Mouse (Mus musculus): ENCODE measurements around the gene Slc39a13.
"Not testable (repeated sequence)": the region's sequence is repeated elsewhere in the genome, so short reads cannot be mapped to it uniquely, and the experiment has no call there.

Gene Slc39a13

GRCm38 (mm10) chr2:91070076-91070800, at the start of gene Slc39a13:
Slc39a13 (minus strand) TSS chr2:91070417.
- DNase-seq = peak; percentile 97

GRCm38 (mm10) chr2:91119551-91119950, 49.3 kb upstream of the Slc39a13 start:
- peak; percentile 95 for DNase-seq

- peak; percentile 78 for DNase-seq
Observed at GRCm38 (mm10) chr2:91119061-91119460, 48.8 kb upstream of the Slc39a13 start.

- DNase-seq = no peak
Observed at GRCm38 (mm10) chr2:91118647-91119046, 48.4 kb upstream of the Slc39a13 start.

- DNase-seq = no peak
Observed at GRCm38 (mm10) chr2:91117585-91118275, 47.5 kb upstream of the Slc39a13 start, which contains the start of gene Mybpc3. Mybpc3 (plus strand) TSS chr2:91118144.

- DNase-seq = no peak
Observed at GRCm38 (mm10) chr2:91116842-91117241, 46.6 kb upstream of the Slc39a13 start.

- no peak for DNase-seq
Observed at GRCm38 (mm10) chr2:91115578-91115970, 45.4 kb upstream of the Slc39a13 start.

GRCm38 (mm10) chr2:91114781-91115577, 44.8 kb upstream of the Slc39a13 start:
- peak; percentile 100 for DNase-seq

GRCm38 (mm10) chr2:91113852-91114251, 43.6 kb upstream of the Slc39a13 start:
- no peak for DNase-seq

- no peak for DNase-seq
Observed at GRCm38 (mm10) chr2:91113334-91113733, 43.1 kb upstream of the Slc39a13 start.

- no peak for DNase-seq
Observed at GRCm38 (mm10) chr2:91112491-91112890, 42.3 kb upstream of the Slc39a13 start.

GRCm38 (mm10) chr2:91111832-91112231, 41.6 kb upstream of the Slc39a13 start:
- not testable (repeated sequence) for DNase-seq

GRCm38 (mm10) chr2:91110429-91110828, 40.2 kb upstream of the Slc39a13 start:
- no peak for DNase-seq

- DNase-seq = no peak
Observed at GRCm38 (mm10) chr2:91109807-91110385, 39.7 kb upstream of the Slc39a13 start.

- DNase-seq = no peak
Observed at GRCm38 (mm10) chr2:91109241-91109640, 39.0 kb upstream of the Slc39a13 start.

GRCm38 (mm10) chr2:91108156-91108555, 37.9 kb upstream of the Slc39a13 start:
- no peak for DNase-seq

GRCm38 (mm10) chr2:91101124-91101740, 31.0 kb upstream of the Slc39a13 start:
- DNase-seq = peak; percentile 92

- DNase-seq = no peak
Observed at GRCm38 (mm10) chr2:91098156-91098555, 27.9 kb upstream of the Slc39a13 start.

- DNase-seq = no peak
Observed at GRCm38 (mm10) chr2:91097015-91097414, 26.8 kb upstream of the Slc39a13 start.

GRCm38 (mm10) chr2:91096524-91096923, 26.3 kb upstream of the Slc39a13 start:
- no peak for DNase-seq

GRCm38 (mm10) chr2:91090827-91091226, 20.6 kb upstream of the Slc39a13 start:
- no peak for DNase-seq

GRCm38 (mm10) chr2:91090208-91090607, 20.0 kb upstream of the Slc39a13 start:
- no peak for DNase-seq

GRCm38 (mm10) chr2:91088987-91089386, 18.8 kb upstream of the Slc39a13 start:
- no peak for DNase-seq
